Mouse (Mus musculus): ENCODE measurements around the gene Atad2b. TPM values are rescaled to one million over a fixed set of nuclear protein-coding genes. Genes with fewer than 3 reads are reported as not detected.

The Atad2b gene
- 11.7 and 18.2 TPM in 2 replicates for total RNA-seq (2014; rRNA removed; ENCODE audit: low replicate concordance)
- polyA plus RNA-seq (2015; fragmentation: Nextera tagmentation; extraction: Ambion mirVana) = 4.9 and 5.4 TPM in 2 replicates

GRCm38 (mm10) chr12:4916994-4917804 is at the start of gene Atad2b:
Gene Atad2b, plus strand, starts transcription at chr12:4917353.
- peak within 1 kb of the TSS; percentile 72 for H3K4me2 ChIP-seq (ENCODE audit: low read depth, low read length)
- under 1% methylated on average over 63 of the region's 89 CpGs for whole genome bisulfite sequencing
- peaks cover 16% of the 10 kb centered on the region; the same call in 1 of the 2 replicates for H3K4me1 ChIP-seq (ENCODE audit: control insufficient read depth, insufficient read depth)
- no peaks in the 10 kb centered on the region for H3K27me3 ChIP-seq (ENCODE audit: control insufficient read depth, insufficient read depth, low read length)
- peak; percentile 65; the same call in 1 of the 2 replicates for TF ChIP-seq EP300 (IDR thresholded peaks at IDR 0.05; ENCODE audit: low read depth)
- TF ChIP-seq CTCF (IDR thresholded peaks at IDR 0.05; ENCODE audit: low read depth) = peak; percentile 97
- H3K9me3 ChIP-seq (replicated peaks; ENCODE audit: control insufficient read depth, low read length) = no peaks in the 10 kb centered on the region
- peak within 1 kb of the TSS; percentile 98 for H3K9ac ChIP-seq (replicated peaks; ENCODE audit: low read depth, low read length)
- H3K36me3 ChIP-seq (replicated peaks; ENCODE audit: control insufficient read depth, insufficient read depth, low read length) = no peaks in the 10 kb centered on the region
- DNase-seq (ENCODE audit: low spot score) (peak; percentile 92), ATAC-seq (ENCODE audit: insufficient read depth, low read depth) (peak; percentile 96)
- peak within 1 kb of the TSS; percentile 92 for H3K4me3 ChIP-seq (ENCODE audit: low read depth, low read length)
- H3K27ac ChIP-seq (ENCODE audit: low read depth) = peak within 1 kb of the TSS; percentile 97

DNA sequence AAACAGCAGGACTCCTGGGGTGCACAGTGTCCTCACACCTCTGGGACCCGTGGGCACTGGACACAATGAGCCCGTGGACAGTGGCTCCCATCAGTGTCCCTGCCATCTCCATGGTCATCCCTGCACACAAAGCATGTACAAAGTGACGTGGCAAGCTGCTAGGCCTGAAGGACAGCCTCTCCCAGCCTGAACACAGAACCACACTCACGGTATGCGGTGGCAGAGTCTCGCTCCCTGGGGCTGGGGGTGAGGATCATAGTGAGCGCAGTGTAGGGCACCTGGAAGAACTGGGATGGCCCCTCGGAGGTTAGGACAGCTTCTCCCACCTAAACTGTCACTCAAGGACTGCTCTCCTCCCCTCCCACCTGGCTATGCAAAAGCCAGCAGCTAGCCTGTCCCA is 48.2 kb upstream of the Atad2b start:
- Histone ChIP-seq H3K9me3 (replicated peaks; ENCODE audit: control insufficient read depth, low read length) (no peaks in the 10 kb centered on the region), H3K4me2 (ENCODE audit: low read depth, low read length) (no peak overlapping the region), H3K27ac (ENCODE audit: low read depth) (no peak overlapping the region), H3K9ac (replicated peaks; ENCODE audit: low read depth, low read length) (no peak overlapping the region), H3K4me1 (ENCODE audit: control insufficient read depth, insufficient read depth) (peaks cover 8% of the 10 kb centered on the region), H3K27me3 (ENCODE audit: control insufficient read depth, insufficient read depth, low read length) (no peaks in the 10 kb centered on the region), H3K4me3 (ENCODE audit: low read depth, low read length) (no peak overlapping the region), H3K36me3 (replicated peaks; ENCODE audit: control insufficient read depth, insufficient read depth, low read length) (no peaks in the 10 kb centered on the region)
- WGBS = 76% methylated on average over 8 of the region's 8 CpGs
- DNase-seq (ENCODE audit: low spot score) (no peak), ATAC-seq (ENCODE audit: insufficient read depth, low read depth) (no peak)
- no peak for TF ChIP-seq EP300 (IDR thresholded peaks at IDR 0.05; ENCODE audit: low read depth)
- TF ChIP-seq CTCF (IDR thresholded peaks at IDR 0.05; ENCODE audit: low read depth) = no peak

DNA sequence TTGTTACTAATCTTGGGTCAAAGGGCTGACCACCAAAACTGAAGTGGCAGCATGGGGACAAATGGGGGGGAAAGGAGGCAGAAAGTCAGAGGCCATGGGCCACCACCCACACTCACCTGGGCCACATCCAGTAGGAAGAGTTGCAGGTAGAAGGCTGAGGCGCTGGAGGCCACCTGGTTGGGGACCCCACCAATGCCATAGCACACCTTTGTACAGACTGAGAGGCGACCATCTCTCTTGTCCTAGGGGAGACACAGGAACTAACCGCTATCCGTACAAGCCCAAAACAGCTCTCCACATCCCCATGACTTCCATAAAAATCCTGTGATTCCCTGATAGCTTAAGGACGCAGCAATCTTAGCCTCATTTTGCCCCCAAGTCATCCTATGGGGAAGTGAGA is 45.9 kb upstream of the Atad2b start:
- Histone ChIP-seq H3K9me3 (replicated peaks; ENCODE audit: control insufficient read depth, low read length) (no peaks in the 10 kb centered on the region), H3K9ac (replicated peaks; ENCODE audit: low read depth, low read length) (no peak overlapping the region), H3K4me1 (ENCODE audit: control insufficient read depth, insufficient read depth) (peaks cover 15% of the 10 kb centered on the region; the same call in 1 of the 2 replicates), H3K27ac (ENCODE audit: low read depth) (no peak overlapping the region), H3K4me3 (ENCODE audit: low read depth, low read length) (no peak overlapping the region), H3K4me2 (ENCODE audit: low read depth, low read length) (no peak overlapping the region), H3K27me3 (ENCODE audit: control insufficient read depth, insufficient read depth, low read length) (no peaks in the 10 kb centered on the region), H3K36me3 (replicated peaks; ENCODE audit: control insufficient read depth, insufficient read depth, low read length) (no peaks in the 10 kb centered on the region)
- WGBS = 90% methylated on average over 5 of the region's 5 CpGs
- ATAC-seq (ENCODE audit: insufficient read depth, low read depth) (no peak), DNase-seq (ENCODE audit: low spot score) (no peak)
- TF ChIP-seq EP300 (IDR thresholded peaks at IDR 0.05; ENCODE audit: low read depth) (no peak), CTCF (IDR thresholded peaks at IDR 0.05; ENCODE audit: low read depth) (no peak)

GRCm38 (mm10) chr12:4872273-4872672 is 44.9 kb upstream of the Atad2b start:
- no peaks in the 10 kb centered on the region for H3K36me3 ChIP-seq (replicated peaks; ENCODE audit: control insufficient read depth, insufficient read depth, low read length)
- H3K9ac ChIP-seq (replicated peaks; ENCODE audit: low read depth, low read length) = no peak overlapping the region
- no peaks in the 10 kb centered on the region for H3K27me3 ChIP-seq (ENCODE audit: control insufficient read depth, insufficient read depth, low read length)
- DNase-seq (ENCODE audit: low spot score) = no peak
- H3K9me3 ChIP-seq (replicated peaks; ENCODE audit: control insufficient read depth, low read length) = no peaks in the 10 kb centered on the region
- peaks cover 15% of the 10 kb centered on the region; the same call in 1 of the 2 replicates for H3K4me1 ChIP-seq (ENCODE audit: control insufficient read depth, insufficient read depth)
- H3K4me2 ChIP-seq (ENCODE audit: low read depth, low read length) = no peak overlapping the region
- no peak overlapping the region for H3K4me3 ChIP-seq (ENCODE audit: low read depth, low read length)
- no peak for TF ChIP-seq EP300 (IDR thresholded peaks at IDR 0.05; ENCODE audit: low read depth)
- TF ChIP-seq CTCF (IDR thresholded peaks at IDR 0.05; ENCODE audit: low read depth) = peak; percentile 20; the same call in 1 of the 2 replicates
- H3K27ac ChIP-seq (ENCODE audit: low read depth) = no peak overlapping the region
- WGBS = 33% methylated on average over 4 of the region's 4 CpGs
- no peak for ATAC-seq (ENCODE audit: insufficient read depth, low read depth)

DNA sequence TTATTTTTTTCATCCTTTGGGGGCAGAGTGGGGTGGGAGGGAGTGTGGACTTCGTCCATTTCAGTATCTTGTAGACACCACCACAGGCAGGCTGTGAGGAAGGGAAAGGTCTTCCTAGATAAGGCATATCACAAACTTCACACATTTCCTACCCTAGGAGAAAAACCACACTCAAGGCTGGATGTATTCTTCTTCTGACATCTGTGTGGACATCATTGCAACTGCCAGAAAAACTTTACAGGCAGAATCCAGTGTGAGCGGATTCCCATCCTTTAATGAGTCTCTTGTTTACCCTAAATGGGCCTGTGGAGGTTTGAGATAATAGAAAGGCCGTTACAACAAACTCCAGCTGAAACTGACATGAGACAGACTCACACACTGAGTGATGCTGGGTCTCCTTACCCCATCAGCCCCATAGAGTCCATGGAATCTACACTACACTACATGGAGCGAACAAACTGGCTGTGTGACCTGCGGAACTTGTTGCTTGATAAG is 44.1 kb upstream of the Atad2b start:
- no peak for DNase-seq (ENCODE audit: low spot score)
- H3K9me3 ChIP-seq (replicated peaks; ENCODE audit: control insufficient read depth, low read length) = no peaks in the 10 kb centered on the region
- ATAC-seq (ENCODE audit: insufficient read depth, low read depth) = no peak
- H3K27me3 ChIP-seq (ENCODE audit: control insufficient read depth, insufficient read depth, low read length) = no peaks in the 10 kb centered on the region
- H3K4me1 ChIP-seq (ENCODE audit: control insufficient read depth, insufficient read depth) = peaks cover 15% of the 10 kb centered on the region; the same call in 1 of the 2 replicates
- H3K4me2 ChIP-seq (ENCODE audit: low read depth, low read length) = no peak overlapping the region
- TF ChIP-seq CTCF (IDR thresholded peaks at IDR 0.05; ENCODE audit: low read depth) (no peak), EP300 (IDR thresholded peaks at IDR 0.05; ENCODE audit: low read depth) (no peak)
- H3K4me3 ChIP-seq (ENCODE audit: low read depth, low read length) = no peak overlapping the region
- no peaks in the 10 kb centered on the region for H3K36me3 ChIP-seq (replicated peaks; ENCODE audit: control insufficient read depth, insufficient read depth, low read length)
- WGBS = 61% methylated on average over 5 of the region's 5 CpGs
- no peak overlapping the region for H3K9ac ChIP-seq (replicated peaks; ENCODE audit: low read depth, low read length)
- no peak overlapping the region for H3K27ac ChIP-seq (ENCODE audit: low read depth)
